Mouse (Mus musculus) spleen, adult 2 months (tissue): ENCODE data around the gene Hba-a2.

Experiments used
- CTCF ChIP-seq: fragments of 200-500 bp; IDR thresholded peaks from 2 replicates; pipeline ENCODE4 v1.5.1; 2011; ENCODE audit warnings: mild to moderate bottlenecking, inconsistent platforms; ENCODE audit not compliant: insufficient read depth, insufficient read length, insufficient replicate concordance; ENCODE audit errors: extremely low read depth
- POLR2A ChIP-seq: fragments of 200-500 bp; IDR thresholded peaks from 2 replicates; pipeline ENCODE4 v1.6.1; 2011; ENCODE audit warnings: low read depth, low read length, inconsistent platforms

DNA sequence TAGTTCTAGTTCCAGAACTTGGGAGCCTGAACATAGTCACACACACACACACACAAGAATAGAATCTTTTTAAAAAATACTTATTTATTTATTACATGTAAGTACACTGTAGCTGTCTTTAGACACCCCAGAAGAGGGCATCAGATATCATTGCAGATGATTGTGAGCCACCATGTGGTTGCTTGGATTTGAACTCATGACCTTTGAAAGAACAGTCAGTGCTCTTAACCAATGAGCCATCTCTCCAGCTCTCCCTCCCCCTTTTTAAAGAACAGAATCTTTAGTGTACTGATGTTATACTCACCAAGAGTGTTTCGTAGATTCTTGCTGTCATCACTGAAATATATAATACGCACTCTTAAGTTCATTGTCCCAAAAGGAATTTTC lies 2.2 kb downstream of the Hba-a2 start:
- TF ChIP-seq POLR2A: no peak
- TF ChIP-seq CTCF: no peak
